Mouse (Mus musculus) G1E (cell line): ENCODE data around the gene Myo1f.

ENCODE experiments used
- CTCF ChIP-seq: IDR thresholded peaks from 2 replicates; pipeline ENCODE4 v1.5.1; 2012; ENCODE audit warnings: low read depth, low read length, inconsistent platforms, mixed read lengths
- GATA1 ChIP-seq: IDR thresholded peaks from 2 replicates; pipeline ENCODE4 v1.6.1; 2012; ENCODE audit warnings: borderline replicate concordance, low read length, inconsistent platforms, mixed read lengths
- POLR2AphosphoS5 ChIP-seq: IDR thresholded peaks from 2 replicates; pipeline ENCODE4 v1.6.1; 2012; ENCODE audit warnings: low read depth, low read length, inconsistent platforms; ENCODE audit not compliant: insufficient replicate concordance

DNA sequence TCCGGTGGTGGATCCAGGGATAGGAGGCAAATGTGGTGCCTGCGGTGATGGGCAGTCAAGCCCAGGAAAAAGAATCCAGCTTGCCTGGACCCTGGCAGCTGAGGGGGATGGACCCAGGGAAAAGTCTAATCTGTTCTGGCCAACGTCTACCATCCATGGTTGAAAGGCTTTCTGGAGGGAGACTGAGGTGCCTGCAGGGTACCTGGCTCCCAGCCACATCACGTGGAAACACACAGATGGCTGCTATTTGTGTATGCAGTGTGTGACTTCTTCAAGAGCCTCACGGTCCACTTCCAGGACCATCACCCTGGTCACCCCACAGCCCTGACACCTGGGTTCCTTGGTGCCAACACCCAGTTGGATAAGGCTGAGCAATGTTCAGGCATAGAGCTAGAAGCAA, 76.3 kb downstream of the Myo1f start:
- no peak for TF ChIP-seq CTCF
- no peak for TF ChIP-seq GATA1
- TF ChIP-seq POLR2AphosphoS5 = no peak
